Mouse (Mus musculus) ovary, postnatal 10 days (tissue): ENCODE data around the gene Rab15.
"Not testable (repeated sequence)": the region's sequence is repeated elsewhere in the genome, so short reads cannot be mapped to it uniquely, and the experiment has no call there.

Experiments used
- DNase-seq: peaks from one replicate; pipeline ENCODE4 v3.0.0; 2022; ENCODE audit warnings: low spot score

Rab15 gene

DNA sequence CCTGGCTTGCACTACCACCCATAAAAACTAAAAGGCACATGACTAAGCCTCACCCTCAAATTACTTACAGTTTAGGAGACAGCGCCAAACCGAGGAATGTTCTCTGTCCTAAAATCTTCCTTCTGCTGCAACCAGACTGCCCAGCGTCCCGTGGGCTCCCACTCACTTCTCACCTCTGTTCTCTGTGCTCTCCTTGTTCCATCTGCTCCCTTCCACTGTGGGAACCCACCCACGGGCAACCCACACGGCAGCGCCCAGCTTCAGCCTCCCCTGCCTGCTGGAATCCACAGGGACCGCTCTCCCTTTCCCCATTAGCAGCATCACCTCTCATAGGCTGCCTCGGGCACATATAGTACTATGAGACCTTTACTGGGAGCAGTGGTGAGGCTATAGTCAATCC, 3.8 kb downstream of the Rab15 start:
- no peak for DNase-seq

DNA sequence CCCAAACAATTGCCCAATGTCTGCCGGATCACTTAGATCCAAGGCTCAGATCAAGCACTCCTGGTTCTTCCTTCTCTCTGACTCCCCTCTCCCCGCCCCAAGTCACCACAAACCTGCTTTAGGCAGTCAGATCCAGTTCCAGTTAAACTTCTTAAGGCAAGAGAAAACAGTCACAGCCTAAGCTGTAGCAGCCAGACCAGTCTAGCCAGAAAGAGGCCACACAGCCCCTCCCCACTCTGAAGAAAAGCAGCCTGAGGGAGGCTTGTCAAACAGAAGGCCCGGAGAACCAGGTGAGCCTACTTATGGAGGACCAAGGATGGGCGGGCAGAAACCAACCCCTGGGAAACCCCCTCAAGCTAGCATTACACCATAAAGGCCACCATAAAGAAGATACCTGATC, 4.6 kb downstream of the Rab15 start:
- DNase-seq, result no peak

DNA sequence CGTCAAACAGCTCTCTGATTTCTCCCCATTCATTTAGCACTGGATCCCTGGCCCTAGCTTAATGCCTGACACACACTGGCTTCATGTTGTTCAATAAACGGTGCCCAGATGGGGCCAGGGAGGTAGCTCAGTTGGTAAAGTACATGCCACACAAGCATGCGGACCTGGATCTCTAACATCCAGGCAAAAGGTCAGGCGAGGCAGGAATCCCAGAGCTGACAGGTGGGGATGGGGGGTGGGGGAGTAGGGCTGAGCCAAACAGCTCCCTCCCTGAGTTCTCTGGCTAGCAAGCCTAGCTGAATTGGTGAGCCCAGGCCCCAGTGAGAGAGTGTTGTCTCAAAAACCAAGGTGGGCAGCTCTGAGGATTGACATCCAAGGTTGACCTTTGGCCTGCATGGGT, 5.5 kb downstream of the Rab15 start:
- no peak for DNase-seq

- DNase-seq, result no peak
These were observed 6.0 kb downstream of the Rab15 start for GRCm38 (mm10) chr12:76816720-76817119.

DNA sequence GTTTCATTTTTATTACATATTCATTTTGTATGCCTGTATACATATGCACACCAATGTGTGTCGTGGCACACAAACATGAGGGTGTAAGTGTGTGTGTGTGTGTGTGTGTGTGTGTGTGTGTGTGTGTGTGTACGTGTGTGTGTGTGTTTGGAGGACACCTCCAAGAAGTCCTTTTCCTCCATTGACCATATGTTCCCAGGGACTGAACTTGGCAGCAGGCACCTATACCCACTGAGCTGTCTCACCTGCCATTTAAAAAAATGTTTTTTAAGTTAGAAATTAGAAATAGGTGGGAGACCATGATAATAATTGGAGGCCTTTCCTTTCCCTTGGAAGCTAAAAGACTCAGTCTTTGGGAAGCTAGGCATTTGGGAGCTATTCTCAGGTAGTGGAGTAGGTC, 8.6 kb downstream of the Rab15 start:
- no peak for DNase-seq

DNA sequence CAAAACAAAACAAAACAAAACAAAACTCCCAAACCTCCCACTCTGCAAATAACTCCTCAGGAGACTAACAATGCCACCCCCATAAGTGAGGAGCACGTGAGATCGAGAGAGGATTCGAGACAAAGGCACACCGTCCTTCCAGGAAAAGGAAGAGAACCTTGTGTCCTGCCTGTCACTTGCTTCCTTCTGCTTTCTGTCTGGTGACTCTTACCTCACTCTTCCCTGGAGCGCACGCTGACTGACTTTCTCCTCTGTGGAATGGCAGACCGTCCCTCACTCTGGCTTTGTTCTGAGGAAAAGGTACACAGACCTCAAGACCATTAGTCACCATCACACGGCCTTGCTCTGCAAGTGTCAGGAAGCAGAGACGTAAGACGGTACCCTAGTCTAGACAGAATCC, 9.2 kb downstream of the Rab15 start:
- no peak for DNase-seq

DNA sequence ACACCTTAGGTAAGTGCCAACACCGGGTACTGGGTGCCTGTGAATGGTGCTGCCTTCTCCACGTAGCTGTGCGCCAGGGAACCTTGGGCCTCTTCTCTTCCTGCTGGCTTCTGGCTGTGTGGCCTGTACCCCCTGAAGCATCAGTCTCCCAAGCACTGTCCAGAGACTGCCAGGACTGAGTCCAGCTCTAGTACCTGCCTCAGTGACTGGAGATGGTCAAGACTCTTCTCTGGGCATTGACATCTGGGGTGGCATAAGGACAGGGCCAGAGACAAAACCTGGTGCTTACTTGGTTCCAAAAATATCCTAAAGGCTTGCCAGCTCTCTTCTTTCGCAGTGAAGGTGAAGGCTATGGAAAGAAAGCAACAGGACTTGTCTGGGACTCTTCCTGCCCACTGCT, 11.7 kb downstream of the Rab15 start:
- DNase-seq, result no peak

DNA sequence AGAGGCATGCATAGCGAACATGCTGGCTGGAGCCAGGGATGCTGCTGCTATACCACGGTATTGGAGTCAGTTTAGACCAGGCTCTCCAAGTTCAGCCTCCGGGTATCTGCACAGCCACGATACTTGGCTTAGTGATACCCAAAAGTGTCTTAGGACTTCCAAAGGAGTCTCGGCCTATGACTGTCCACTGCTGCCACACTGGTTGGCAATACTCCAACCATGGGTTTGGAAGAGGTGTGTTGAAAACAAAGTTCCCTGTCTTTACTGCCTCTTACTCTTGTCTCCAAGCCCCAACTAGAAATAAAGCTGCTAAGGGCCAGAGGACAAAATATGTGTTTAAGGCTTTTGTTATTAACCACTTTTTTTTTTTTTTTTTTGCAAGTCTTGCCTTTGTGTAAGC, 12.2 kb downstream of the Rab15 start:
- DNase-seq, result no peak

DNA sequence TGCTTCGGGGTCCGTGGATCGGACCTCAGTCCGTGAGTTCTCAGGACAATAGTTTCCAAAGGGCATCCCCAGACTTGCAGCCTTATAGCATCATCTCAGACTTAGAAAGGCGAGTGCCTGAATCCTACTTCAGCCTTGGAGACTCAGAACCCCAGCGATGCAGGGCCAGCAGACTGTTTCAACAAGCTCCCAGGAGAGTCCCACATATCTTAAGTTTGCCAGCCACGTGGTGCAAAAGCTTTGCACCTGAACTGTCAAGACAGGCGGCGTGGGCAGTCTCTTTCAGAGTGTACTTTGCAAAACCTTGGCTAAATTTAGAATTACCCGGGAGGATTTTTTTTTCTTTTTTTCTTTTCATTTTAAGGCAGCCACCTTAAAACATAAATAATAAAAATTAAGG, 14.9 kb downstream of the Rab15 start:
- DNase-seq, result no peak

- DNase-seq, result no peak
These were observed 17.5 kb downstream of the Rab15 start for GRCm38 (mm10) chr12:76805056-76805811.

DNA sequence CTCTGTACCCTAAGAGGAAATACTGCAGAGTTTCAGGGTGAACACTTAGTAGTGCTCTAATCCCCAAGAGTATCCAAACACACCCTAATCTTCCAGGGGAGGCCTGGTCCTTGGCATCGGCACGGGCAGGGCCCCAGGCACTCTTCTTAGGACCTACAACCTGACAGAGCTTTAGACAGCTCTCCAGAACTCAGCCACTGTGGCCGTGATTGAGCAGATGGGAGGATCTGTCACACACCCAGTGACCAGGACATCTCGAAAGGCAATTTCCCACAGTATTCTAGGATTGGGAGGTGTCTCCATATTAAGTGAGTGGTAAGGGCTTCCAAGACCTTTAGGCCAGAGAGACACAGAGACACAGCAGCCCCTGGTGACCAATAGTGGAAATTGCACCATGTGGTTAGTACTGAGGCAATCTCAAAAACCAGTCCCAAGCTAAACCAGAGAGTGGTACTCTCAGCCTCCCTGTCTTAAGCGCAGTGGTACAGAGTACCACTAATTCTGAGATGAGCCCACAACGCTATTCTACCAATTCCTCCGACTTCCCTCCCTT, 18.9 kb downstream of the Rab15 start:
- DNase-seq, result no peak

- DNase-seq, result no peak
These were observed 19.7 kb downstream of the Rab15 start for GRCm38 (mm10) chr12:76803028-76803427.

GRCm38 (mm10) chr12:76798008-76798720, 24.5 kb downstream of the Rab15 start:
- DNase-seq, result no peak

DNA sequence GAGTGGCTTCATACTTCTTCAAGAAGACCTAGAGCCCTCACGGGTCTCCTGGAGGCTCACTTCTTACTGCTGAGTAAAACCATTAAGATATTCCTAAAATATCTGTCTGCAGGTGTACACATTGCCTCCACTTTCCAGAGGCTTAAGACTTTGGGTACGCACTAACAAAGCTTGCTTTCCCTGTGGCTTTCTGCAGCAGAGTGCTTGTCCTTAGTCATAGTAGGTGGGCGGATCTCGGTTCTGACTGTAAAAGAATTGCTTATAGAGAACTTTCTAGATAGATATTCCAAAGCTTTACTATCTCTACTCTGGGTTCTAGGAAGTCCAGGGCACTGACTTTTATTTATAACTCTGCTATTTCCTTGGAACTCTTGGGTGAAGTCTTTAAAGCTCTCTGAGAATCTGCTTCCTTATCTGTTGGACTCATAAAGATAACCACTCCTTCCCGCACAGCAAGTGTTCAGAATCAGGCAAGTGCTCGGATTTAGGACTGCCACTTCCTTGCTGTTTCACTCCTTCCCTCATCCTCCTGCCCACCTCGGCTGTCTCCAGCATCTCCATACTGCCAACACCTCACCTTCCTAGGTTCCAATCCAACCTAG, 25.7 kb downstream of the Rab15 start:
- no peak for DNase-seq

- DNase-seq, result no peak
These were observed 27.4 kb downstream of the Rab15 start, which contains the start of gene Gpx2 for GRCm38 (mm10) chr12:76795350-76795749. Gpx2 (minus strand) TSS chr12:76795554.

DNA sequence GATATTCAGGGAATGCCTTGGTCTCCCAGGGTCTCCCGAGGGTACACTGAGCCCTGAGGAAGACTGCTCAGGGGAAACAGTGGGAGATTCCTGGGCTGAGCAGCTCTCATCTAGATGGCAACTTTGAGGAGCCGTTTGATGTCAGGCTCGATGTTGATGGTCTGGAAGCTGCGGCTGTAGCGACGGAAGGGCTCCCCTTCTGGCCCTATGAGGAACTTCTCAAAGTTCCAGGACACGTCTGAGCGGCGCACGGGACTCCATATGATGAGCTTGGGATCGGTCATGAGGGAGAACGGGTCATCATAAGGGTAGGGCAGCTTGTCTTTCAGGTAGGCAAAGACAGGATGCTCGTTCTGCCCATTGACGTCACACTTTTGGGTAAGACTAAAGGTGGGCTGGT, 30.2 kb downstream of the Rab15 start:
- not testable (repeated sequence) for DNase-seq

DNA sequence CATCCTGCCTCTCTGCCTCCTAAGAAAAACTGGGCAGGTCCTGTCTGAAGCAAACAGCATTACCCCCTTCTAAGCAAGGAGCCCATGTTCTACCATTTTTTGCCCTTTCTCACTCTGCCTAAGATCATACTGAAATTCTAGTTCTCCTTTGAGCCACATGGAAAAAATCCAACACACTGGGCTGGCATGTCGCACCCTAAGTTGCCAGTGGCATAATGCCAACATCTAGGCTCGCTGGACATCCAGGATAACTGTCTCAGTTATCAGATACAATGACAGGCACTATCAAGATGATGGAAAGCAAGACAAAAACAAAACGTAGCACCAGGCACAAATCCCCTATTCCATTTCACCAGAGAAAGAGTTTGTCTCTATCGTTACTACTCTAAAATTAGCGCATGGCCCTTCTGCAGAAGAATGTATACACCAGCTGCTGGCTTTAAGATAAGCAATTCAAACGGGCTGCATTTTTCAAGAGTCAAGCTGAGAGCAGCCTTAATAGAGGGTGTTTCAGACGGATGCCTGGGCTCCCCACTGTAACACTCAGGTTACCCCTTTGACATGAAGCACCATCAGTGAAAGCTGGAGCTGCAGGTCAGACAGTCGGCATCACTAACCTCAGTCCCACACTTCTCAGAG, 32.1 kb downstream of the Rab15 start:
- DNase-seq, result no peak

GRCm38 (mm10) chr12:76784056-76784619, 38.6 kb downstream of the Rab15 start:
- no peak for DNase-seq

DNA sequence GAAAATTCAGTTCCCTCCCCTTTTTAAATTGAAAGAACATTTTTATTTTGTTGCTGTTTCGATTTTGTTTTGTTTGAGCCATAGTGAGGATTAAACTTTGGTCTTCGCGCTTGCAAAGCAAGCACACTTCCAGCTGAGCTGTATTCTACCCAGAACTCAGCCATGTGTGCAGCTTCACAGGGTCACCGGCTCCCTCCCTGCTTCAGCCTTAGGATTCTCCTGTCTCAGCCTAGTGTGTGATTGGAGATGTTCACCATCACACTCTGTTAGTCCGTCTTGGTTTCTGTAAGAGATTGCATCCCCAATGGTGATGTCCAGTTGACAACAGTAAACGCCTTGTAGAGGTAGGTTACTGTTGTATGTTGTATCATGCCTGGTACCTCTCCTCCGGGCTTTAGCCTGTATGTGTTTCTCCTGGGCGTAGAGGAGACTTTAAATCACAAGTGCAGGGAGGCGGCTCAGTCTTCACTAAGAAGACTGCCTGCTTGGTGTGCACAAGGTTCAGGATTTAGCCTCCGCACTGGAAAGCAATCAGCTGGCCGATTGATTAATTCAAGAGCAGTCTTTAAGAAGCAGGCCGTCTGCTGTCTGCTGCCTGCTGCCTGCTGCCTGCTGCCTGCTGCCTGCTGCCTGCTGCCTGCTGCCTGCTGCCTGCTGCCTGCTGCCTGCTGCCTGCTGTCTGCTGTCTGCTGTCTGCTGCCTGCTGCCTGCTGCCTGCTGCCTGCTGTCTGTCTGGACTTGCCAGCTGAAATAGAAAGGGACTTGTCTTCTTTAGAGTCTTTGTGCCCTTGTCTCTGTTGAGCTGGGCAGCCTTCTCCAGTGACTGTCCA, 41.9 kb downstream of the Rab15 start:
- no peak for DNase-seq

- no peak for DNase-seq
These were observed 42.8 kb downstream of the Rab15 start for GRCm38 (mm10) chr12:76779951-76780350.
